Mouse (Mus musculus) c-Kit-positive CD71-negative TER-119-negative erythroid progenitor cells, embryonic 14.5 days (primary cell): ENCODE measurements around the gene Ttll11.

Experiments used
- DNase-seq: peaks from one replicate; pipeline ENCODE4 v3.0.0-alpha.2; 2013; ENCODE audit warnings: low read depth

The Ttll11 gene

GRCm38 (mm10) chr2:35768538-35769238, 211.0 kb downstream of the Ttll11 start:
- no peak for DNase-seq

GRCm38 (mm10) chr2:35767834-35768537, 211.7 kb downstream of the Ttll11 start:
- no peak for DNase-seq

GRCm38 (mm10) chr2:35764328-35764727, 215.4 kb downstream of the Ttll11 start:
- no peak for DNase-seq

- DNase-seq, result no peak
These were observed 215.9 kb downstream of the Ttll11 start for GRCm38 (mm10) chr2:35763818-35764217.

GRCm38 (mm10) chr2:35761458-35761857, 218.3 kb downstream of the Ttll11 start:
- DNase-seq, result no peak

- DNase-seq, result no peak
These were observed 218.8 kb downstream of the Ttll11 start for GRCm38 (mm10) chr2:35760867-35761266.

GRCm38 (mm10) chr2:35760352-35760751, 219.4 kb downstream of the Ttll11 start:
- no peak for DNase-seq

- DNase-seq, result peak; percentile 34
These were observed 223.2 kb downstream of the Ttll11 start for GRCm38 (mm10) chr2:35756467-35756866.

- no peak for DNase-seq
These were observed 227.8 kb downstream of the Ttll11 start for GRCm38 (mm10) chr2:35751781-35752505.

- DNase-seq, result no peak
These were observed 229.1 kb downstream of the Ttll11 start for GRCm38 (mm10) chr2:35750533-35751141.

GRCm38 (mm10) chr2:35747371-35748035, 232.2 kb downstream of the Ttll11 start:
- DNase-seq, result no peak

- no peak for DNase-seq
These were observed 233.1 kb downstream of the Ttll11 start for GRCm38 (mm10) chr2:35746638-35747037.

GRCm38 (mm10) chr2:35745876-35746275, 233.8 kb downstream of the Ttll11 start:
- no peak for DNase-seq

GRCm38 (mm10) chr2:35739669-35740254, 240.0 kb downstream of the Ttll11 start:
- DNase-seq, result no peak

- no peak for DNase-seq
These were observed 242.2 kb downstream of the Ttll11 start for GRCm38 (mm10) chr2:35737467-35738027.

GRCm38 (mm10) chr2:35736061-35736460, 243.7 kb downstream of the Ttll11 start:
- no peak for DNase-seq

- DNase-seq, result no peak
These were observed 244.7 kb downstream of the Ttll11 start for GRCm38 (mm10) chr2:35735001-35735400.

- peak; percentile 65 for DNase-seq
These were observed 247.9 kb downstream of the Ttll11 start for GRCm38 (mm10) chr2:35731671-35732449.

GRCm38 (mm10) chr2:35729077-35730065, 250.3 kb downstream of the Ttll11 start:
- DNase-seq, result no peak
